Mouse (Mus musculus) heart, adult 2 months (tissue): Measurements from ENCODE around the gene Itgb1.

Experiments used
- CTCF ChIP-seq: fragments of 200-600 bp; IDR thresholded peaks from 2 replicates; pipeline ENCODE4 v1.8.1; 2022; ENCODE audit warnings: antibody characterized with exemption, mild to moderate bottlenecking, moderate library complexity
- POLR2A ChIP-seq: fragments of 200-500 bp; IDR thresholded peaks from 2 replicates; pipeline ENCODE4 v1.6.1; 2011; ENCODE audit warnings: mild to moderate bottlenecking, low read depth, low read length, control low read depth; ENCODE audit not compliant: insufficient read depth

GRCm38 (mm10) chr8:128681970-128682369 is 3.5 kb upstream of the Itgb1 start:
- TF ChIP-seq POLR2A (no peak), CTCF (no peak)
